Mouse (Mus musculus) layer of hippocampus, adult 9-10 months (tissue): ENCODE measurements around the gene Kcnj2.

Experiments
- DNase-seq: peaks from one replicate; pipeline ENCODE4 v3.0.0; 2022; ENCODE audit warnings: low spot score

Gene Kcnj2

DNA sequence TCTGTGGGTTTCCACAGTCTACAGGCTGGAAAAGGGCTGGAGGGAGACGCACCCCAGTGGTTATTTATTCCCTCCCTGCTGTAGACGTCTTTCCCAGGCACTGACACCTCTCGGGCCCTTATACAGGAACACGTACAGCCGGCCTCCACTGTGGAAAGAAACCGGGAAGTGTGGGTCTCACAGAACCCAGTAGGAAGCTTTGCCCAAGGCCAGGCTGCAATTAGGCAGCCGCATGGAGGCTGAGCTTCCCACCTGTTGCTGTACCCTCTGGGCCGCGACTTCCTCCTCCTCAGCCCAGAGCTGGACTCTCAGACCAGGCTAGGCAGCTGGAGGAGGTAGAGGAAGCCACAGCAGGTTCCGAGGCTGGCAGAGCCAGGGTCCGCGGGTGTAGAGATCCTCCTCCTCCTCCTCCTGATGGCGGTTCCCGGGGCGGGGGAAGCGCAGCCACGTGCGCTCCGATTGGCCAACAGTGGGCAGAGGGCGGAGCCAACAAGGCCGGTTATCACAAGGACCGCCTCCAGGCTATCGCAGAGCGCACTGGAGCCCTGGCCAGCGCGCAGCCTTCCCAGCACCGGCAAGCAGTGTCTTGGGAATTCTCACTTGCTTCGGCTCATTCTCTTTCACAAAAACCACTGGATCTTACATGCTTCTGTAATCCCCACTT is at the start of gene Kcnj2:
Kcnj2 (plus strand) TSS at position 530 of the 664 bp plus-strand sequence.
- peak; percentile 81 for DNase-seq

DNA sequence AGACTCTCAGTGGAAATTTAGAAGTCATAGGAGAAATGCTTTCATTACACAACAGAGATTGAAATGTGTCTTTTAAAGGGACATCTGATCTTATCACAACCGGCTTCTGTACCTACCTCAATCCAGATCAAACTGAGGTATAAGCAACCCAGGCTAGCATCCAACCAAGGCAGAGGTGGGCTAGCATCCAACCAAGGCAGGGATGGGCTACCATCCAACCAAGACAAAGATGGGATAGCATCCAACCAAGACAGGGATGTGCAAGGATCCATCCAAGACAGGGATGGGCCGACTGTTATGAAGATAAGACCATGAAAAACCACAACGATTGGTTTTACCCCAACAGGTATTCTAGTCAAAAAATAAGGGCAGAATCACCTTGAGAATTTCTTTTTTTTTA is 49.8 kb upstream of the Kcnj2 start:
- no peak for DNase-seq

DNA sequence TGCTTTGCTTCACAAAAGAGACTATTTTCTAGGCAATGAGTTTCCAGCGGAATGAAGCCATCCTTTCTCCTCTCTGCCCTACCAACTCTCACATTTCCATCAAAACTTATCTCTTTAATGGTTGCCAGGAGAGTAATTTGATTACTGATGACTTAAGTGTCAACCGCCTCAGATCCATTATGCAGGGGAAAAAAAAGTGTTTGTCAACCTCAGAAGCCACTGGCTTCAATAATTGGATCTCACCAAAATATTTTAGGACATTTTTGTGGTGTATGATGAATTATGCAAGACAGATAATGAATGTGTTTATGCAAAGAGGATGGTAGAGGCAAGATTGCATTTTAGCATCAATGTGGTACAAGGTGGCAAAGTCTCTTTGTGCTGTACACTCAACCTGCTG is 45.8 kb upstream of the Kcnj2 start:
- DNase-seq: no peak

DNA sequence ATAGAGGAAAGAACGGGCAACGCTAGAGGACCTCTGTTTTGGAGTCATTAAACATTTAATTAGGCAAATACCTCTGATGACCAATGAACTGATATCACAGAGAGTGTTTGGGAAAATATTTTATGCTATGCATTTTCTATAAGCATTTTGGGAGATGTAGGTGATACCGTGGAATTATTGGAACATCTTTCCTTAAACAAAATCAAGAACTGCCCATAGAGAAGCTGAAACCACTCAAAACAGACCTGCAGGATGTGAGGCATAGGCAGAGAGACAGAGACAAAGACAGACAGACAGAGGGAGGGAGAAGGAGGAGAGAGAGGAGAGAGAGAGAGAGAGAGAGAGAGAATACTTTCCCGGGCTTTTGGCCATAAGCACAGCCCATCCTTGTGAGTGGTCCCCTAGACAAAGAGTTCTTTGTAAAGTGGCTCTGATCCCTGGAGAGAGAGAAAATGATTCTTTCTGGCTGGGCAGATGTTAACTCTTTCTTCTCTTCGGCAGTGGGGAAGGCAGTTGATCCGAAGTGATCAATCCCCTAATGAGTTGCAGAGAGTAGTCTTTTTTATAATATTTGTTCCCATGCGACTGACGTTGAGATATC is 43.2 kb upstream of the Kcnj2 start:
- DNase-seq: no peak

DNA sequence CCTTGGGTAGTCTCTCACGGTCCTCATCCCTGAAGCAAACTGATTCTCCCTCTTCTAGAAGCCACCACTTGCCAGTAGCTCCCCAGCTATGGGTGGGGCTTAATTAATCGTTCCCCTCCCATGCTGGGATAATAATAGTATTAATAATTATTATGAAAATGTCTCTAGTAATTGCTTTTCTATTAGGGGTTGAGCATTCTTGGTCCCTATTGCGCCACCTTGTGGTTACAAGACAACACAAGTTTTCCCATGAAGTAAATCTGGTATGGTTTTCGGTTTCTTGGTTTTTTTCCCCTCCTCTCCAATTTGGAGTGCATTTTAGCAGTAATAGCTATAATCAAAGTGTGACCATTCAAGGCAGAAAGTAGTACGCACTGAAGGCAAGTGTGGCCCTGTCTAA is 23.8 kb upstream of the Kcnj2 start:
- no peak for DNase-seq

DNA sequence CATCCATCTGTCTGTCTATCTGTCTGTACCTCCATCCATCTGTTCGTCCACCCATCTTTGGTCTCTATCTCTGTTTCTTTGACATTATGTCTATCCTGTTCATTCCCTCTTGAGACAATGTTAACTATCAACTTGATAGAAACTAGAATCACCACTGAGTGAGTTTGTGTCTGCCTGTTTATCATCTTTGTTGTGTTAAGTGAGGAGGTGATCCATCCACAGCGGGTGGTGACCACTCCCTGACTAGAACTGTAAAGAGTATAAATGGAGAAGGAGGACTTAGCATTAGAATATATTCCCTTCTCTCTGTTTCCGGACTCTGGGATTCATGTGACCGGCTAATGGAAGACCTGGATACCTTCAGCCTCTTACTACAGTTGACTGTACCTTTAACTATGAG is 22.7 kb upstream of the Kcnj2 start:
- DNase-seq: no peak

DNA sequence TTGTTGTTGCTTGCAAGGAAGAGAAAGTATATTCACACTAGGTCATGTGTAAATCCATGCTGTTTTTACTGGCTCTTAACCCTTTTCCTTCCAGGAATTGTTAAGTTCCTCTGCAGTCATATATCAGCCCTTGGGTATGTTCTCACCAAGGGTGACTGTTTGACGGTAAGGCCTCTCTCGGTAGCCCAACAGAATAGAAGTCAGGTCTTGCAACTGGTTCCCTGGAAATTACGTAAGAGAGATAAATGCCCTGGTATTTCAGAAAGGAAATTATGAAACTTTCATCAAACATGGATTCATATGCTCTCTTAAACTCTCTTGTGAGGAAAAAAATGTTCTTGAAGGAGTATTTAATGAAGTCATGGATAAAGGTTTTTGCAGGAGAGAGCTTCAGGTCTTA is 11.7 kb upstream of the Kcnj2 start:
- DNase-seq: no peak

DNA sequence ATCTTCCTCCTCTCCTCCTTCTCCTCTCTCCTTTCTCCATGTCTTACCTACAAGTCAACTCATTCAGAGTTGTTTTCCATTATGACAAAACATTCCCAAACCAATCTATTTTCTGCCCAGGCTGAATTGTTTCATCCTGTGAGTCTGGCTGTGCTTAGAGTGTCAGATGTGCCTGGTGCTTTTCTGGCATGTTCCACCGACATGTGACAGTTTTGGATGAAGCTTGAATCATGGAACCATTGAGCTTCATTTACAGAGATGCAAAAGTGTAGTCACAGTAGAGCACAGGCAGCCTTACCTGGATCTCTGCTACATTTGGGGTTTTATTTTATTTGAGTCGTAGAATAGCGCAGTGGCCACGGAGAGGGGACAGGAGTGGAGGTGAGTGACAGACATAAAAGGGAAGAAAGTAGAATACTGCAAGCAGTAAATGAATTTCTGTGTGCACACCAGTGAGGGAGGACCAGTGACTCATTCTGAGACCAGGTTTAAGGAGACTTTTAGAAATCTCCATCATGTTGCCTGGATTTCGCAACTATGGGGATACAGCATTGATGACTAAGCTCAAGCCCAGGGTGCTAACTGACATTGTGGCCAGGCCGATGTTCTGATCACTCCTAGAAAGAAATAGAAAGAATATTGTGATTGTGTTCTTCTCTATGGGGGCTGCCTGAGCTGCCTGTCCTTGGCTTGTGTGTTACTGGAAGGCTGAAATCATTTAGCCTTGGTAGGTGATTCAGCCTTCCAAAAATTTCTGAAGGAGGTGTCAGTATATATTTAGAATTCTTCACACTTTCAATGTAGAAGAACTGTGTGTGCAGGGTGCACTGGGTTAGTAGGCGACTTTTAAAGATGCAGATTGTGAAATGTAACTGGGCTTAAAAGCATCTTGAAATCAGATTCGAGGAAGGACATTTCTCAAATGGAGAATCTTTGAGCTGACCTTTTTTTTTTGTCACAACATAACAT is 10.8 kb upstream of the Kcnj2 start:
- DNase-seq: no peak

DNA sequence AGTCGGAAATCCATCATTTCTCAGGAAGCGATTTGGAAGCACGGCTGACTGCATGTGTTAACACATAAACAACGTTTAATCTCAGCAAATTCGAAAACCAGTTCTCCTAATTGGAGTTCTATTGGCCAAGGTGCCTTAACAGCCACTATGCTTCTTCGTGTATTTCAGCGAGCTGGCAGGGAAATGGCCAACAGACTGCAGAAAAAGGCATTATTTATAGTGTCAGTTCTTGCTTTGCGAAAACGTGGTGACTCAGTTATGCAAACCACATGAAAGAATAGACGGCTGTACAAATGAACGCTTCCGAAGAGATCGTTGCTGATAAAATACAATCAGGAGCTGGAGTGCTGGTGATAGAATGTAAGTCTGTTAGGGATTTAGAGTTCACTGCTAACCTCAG is 9.9 kb upstream of the Kcnj2 start:
- DNase-seq: no peak

DNA sequence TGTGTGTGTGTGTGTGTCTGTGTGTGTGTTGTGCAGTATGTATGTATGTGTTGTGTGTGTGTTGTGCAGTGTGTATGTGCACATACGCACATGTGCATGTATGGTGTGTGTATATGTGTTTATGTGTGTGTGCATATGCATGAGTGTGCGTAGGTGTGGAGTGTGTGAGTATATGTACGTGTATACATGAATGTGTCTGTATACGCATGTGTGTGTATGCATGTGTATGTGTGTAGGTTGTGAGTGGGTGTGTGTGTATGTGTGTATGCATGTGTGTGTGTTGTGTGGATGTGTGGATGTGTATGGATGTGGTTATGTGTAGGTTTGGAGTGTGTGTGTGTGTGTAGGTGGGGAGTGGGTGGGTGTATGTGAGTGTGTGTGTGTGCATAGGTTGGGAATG is 8.5 kb upstream of the Kcnj2 start:
- DNase-seq: no peak

DNA sequence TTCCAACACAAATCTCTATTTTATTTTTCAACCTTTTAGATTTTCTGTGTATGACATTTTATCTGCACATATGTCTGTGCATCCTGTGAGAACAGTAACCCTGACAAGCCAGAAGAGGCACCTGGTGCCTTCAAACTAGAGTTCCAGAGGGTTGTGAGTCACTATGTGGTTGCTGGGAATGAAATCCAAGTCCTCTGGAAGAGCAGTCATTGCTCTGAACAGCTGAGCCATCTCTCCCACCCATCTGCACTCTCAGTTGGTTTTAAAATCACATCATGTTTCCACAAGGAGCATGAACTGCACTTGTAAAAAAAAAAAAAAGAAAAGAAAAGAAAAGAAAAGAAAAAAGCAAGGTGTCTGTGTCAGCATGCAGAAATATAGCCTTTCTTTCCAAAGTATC is 6.5 kb upstream of the Kcnj2 start:
- DNase-seq: no peak

DNA sequence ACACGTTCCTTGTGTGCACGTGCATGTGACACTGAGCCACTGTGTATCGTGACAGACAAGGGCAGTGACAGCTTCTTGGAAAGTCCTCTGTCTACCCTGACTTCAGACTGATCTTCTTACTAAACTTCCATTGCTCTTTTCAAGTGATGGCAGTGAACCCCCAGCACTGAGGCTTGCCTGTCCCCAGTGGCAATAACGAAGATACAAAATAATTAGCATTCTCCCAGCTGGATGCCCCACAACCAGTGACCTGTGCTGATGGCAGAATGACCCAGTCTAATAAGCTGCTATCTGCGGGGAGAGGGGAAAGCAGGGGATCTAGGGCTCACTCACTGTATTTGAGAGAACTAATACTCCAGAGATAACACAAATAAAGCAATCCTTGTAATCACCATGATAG is 5.7 kb upstream of the Kcnj2 start:
- no peak for DNase-seq

DNA sequence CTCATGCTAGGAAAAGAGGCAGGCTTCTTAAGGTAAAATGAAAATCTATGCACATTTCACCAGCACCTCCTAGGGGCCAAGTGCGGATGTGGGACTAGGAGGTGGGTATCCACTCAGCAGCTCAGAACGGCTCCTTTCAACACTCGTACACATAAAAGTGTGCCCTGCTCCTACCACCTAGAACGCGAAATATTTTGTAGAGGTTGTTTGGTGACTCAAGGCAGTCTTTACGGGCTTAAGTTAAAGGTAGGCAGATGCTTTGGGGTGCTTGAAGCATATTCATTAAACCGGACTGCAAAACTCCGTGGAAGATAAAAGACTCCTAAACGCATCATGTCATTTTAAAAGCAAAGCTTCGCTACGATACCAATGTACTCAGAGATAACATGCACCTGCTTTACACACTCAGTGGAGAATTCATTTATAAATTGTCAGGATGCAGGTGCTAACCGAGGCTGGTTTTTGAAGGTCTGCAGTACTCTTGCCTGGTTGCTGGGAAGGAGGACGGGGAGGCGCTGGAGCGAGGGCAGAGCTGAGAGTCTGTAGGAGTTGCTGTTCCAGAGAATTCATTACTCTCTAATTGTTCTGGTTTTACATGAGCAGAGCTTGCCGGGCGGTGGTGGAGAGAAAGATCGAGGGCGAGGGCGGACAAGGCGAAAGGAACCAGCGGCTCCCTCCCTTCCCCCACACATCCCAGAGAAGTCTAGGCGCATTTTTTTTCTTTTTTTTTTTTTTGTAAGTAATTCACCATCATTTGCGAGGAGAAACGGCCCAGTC is 1.0 kb upstream of the Kcnj2 start:
- no peak for DNase-seq

DNA sequence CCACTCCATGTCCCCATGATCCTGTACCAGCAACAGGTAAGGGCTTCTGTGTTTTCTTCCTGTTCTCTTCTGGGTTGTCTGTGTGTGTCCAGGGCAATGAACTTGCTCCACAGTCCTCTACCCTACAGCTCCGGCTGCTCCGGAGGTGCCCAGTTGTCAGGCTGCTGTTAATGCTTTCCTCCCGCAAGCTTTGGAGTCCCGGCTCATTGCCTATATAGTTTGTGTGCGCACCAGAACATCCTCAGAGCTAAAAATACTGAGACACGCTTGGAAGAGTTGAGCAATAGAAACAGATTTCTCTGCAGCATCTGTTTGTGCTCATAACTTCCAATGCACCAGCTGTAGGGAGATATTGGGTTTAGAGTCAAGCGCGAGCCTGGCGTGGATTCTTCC is 331 bp downstream of the Kcnj2 start:
- DNase-seq: no peak

DNA sequence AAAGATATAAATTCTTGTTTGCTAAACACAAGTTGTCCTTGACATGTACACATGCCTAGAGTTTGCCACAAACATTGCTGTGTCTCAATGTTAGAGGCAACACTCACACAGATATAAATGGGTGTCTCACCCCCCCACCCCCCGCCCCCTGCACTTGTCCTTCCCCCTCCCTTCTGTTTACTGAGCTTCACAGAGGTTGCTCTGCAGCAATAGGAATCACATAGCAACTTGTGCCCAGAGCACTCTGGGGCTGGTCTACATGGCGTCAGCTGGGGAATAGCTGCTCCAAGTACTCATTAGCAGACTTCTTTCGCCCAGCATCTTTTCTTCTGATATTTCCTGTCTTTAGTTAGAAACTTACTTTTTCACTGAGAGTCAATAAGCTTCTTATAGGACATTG is 1.8 kb downstream of the Kcnj2 start:
- DNase-seq: no peak

DNA sequence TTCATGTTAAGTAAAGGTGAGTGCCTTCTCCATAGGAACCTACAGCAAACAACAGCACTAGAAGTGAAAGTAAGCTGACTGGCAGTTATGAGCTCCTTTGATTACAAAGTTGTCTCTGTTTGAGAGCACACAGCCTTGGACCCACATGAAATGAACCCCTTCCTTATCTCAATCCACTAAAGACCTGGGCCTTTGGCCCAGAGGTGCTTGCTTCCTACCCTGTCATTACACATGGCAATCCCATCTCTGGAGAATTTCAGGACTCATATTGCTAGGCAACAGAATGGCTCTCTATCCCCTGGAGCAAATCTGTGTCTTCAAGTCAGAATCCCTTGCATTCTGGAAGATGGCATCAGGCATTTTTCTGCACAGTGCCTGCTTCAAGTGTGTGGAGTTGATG is 4.5 kb downstream of the Kcnj2 start:
- no peak for DNase-seq

DNA sequence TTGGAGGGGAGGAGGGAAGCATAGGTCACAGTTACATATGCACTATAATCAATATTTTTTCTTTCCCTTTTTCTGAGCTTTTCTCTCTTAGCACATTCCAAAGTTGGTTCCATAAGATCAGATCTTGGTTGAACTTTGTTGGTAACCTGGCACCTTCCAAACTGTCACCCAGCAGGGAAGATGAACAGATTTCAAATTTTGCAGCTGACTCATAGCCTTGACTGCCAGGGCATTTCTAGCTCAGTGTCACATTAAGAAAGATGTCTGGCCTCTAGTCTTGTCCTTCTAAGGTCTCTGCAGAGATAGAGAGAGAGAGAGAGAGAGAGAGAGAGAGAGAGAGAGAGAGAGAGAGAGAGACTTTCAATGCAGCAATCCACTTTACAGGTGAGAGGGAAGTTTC is 8.2 kb downstream of the Kcnj2 start:
- no peak for DNase-seq

DNA sequence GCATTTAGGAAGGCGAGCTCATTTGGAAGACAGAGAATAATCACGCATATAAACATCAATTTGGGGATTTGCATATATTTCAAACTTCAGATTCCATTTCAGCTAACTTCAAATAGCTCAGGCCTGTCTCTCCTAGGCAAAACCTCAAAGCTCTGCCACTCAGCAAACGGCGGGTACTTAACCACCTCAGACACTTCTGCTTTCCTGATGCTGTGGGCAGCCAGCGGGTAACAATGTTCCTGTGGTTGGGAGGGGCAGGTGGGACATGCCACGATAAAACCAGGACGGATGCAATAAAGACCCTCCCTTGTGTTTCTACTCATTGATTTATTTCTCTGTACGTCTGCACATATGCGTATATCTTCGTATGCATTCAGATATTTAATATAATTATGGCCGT is 12.1 kb downstream of the Kcnj2 start:
- no peak for DNase-seq

DNA sequence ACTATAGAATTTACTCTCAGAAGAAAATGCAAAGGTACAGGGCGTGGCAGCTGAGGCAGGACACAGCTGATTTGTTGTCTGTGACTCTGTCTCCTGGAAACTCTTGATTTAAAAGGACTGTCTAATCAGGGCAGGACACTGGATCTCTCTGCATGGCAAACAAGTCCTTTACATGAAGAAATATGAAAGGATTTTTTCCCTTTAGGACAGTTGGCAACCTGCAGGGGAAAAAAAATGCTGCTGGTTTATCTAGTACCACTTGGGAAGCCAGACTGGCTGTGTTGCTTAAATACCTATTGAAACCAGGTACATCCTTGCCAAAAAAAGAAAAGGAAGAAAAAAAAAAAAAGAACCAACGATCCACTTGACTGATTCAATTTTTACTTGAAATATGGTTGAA is 17.0 kb downstream of the Kcnj2 start:
- no peak for DNase-seq

DNA sequence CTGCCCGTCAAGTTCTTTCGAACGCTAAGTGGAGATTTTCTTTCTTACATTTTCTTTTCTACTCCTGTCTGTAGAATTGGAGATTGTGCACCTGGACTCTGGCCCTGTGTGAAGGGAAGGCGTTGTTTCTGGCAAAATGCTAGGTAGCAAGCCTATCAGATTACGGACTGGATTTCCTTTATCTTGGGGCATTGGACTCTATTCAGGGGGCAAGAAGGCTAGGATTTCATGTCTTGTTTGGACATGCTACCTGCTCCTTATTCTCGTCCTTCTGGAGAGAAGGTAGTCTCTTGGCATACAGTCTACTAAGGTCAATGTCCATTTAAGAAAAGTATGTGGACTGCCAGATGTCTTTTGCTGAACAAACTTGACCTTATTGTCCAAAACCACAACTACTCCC is 21.0 kb downstream of the Kcnj2 start:
- no peak for DNase-seq

DNA sequence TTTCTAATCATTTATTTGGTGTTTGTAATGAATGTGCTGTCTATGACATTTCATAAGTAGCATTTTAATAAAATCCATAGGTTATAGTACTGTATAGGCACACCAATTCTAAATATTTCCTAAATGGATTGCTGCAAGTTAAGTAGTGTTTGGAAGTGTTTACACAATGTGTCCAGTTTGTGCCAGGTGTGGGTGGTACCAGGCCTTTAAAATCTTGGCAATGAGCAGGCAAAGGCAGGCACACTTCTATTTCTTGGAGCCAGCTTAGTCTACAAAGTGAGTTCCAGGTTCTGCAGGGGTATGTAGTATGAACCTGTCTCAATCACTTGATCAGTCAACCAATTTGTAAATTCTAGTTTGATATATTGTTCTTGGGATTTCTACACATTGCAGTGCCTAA is 22.3 kb downstream of the Kcnj2 start:
- DNase-seq: no peak

DNA sequence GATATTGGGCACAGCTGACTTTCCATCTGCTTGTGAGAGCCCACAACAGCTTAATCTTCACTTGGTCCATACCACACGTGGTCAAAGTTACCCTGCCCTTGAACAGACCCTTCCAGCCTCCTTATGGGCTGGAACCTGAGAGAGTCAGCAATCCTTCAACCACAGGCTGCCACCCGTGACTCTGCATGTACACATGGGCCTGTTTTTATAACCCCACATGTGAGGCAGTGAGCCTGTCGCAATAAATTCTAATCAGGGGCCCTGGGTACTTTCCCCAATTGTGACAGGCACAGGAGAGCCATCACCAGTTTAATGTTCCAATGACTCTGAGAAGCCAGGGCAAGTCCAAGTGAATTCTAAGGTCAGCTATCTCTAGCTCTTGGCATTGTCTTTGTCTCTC is 22.8 kb downstream of the Kcnj2 start:
- no peak for DNase-seq
